Mouse (Mus musculus) 3T3-L1 (cell line): ENCODE data around the gene Stx19.
A peak's percentile ranks its signal among the peaks of the same experiment; 100 is the strongest.

Experiments used
- DNase-seq: peaks from one replicate; pipeline ENCODE4 v3.0.0-alpha.2; 2015; ENCODE audit warnings: low read depth, low spot score

Gene Stx19

GRCm38 (mm10) chr16:62814491-62814890, at the start of gene Stx19:
TSS of gene Stx19 (plus strand) at chr16:62814676.
- DNase-seq, result no peak

DNA sequence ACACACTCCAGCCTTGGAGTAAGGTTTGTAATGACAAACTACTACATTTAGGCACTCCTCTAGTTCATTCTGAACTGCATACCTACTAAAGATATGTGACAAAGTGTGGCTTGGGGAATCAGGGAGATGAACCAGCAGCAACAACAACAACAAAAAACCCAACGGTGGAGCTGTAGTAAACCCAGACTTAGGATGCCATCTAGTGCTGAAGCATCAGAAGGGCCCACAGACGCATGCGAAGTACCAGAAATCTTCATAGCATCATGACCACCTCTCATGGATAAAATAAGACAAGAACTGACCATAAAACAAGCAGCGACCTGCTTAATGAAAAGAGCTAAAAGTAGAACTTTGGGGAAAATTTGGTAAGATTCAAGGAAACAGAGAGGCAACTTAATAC, 41.0 kb upstream of the Stx19 start:
- DNase-seq, result peak; percentile 13

- DNase-seq, result no peak
These were observed 38.4 kb upstream of the Stx19 start for GRCm38 (mm10) chr16:62776034-62776433.

DNA sequence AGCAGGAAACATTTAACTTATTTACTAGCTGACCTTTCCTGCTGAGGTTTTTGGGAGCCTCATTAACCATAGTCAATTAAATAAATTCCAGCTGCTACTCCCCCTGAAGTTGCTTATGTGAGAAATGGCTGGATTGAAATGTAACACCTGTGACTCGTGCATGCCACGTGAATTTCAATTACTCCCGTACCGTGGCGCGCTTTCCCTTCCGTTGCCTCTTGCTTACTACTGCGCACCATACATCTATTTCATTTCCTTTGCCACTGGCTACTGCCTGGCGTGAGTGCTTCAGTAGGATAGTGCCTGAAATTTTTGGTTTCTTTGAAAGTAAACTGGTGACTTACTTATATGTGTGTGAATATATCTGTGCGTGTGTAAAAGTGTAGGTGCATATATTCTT, 36.2 kb upstream of the Stx19 start:
- DNase-seq, result no peak

GRCm38 (mm10) chr16:62782229-62782628, 32.2 kb upstream of the Stx19 start:
- DNase-seq, result peak; percentile 63

DNA sequence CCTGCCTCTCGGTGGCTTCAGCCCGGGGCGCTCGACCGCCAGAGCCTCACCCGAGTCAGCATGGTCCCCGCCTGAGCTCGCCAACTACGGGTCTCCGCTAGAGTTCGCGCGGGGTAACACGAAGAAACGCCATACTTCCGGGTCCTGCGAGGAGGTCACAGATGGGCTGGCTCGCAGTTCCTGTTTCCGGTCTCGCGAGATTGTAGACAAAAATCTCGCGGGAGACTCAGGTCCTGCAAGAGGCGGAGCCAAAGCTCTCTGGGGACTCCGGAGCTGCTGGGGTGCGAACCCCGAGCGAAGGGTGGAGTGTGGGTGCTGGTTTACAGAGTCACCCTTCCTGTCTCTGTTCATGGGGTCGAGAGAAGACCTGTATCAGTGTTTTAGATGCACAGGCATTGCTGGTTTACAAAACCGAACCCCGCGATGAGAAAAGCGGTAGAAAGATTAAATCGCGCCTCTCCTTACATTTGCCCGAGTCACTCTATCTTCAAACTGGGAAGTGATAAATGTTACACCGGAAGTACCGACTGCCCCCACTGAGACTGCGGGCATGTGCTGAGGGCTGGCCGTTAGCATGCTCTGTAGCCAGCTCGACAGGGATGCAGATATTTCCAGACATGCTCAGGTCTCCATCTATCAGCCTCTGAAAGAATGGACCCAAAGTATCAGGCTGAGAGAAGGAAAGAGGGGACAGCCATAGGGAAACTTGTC, 27.7 kb upstream of the Stx19 start, which contains the start of gene Nsun3:
Gene Nsun3, minus strand, starts transcription at position 198 of the 711 bp plus-strand sequence.
- DNase-seq, result peak; percentile 99

- DNase-seq, result no peak
These were observed 17.9 kb upstream of the Stx19 start for GRCm38 (mm10) chr16:62796608-62797007.

DNA sequence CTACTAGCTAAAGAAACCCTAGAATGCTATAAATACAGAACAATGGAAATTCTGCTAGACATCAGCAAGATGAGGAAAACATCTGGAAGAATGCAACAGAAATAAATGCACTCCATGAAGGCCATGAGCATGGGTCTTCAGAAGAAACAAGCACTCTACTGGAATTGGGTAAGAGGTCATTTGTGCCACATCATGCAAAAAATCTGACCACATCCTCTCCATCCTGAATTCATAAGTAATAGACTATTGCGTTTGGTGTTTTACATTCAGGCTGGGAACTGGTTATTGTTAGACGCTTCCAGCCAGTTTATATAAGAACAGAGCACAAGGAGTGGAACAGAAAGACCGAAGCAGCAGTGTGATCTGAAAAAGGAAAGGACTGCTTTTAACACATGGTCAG, 15.7 kb upstream of the Stx19 start:
- peak; percentile 45 for DNase-seq

DNA sequence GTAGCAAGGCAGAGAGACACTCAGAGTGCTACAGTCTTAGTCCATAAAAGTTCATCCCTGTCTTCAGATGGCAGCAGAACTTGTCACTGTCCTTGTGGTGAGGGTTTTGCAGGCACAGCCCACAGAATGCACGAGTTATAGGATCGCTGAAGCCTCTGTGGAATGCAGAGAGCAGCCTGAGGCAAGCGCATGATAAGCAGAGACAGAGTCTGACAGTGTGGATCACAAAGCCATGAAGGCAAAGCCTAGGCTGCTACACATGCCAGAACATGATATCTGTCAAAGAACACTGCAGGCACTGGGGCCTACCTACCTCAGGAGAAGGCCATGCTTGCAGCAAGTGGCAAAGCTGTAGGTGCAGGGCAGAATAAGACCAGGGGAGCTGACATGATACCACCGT, 15.1 kb upstream of the Stx19 start:
- DNase-seq, result peak; percentile 35

DNA sequence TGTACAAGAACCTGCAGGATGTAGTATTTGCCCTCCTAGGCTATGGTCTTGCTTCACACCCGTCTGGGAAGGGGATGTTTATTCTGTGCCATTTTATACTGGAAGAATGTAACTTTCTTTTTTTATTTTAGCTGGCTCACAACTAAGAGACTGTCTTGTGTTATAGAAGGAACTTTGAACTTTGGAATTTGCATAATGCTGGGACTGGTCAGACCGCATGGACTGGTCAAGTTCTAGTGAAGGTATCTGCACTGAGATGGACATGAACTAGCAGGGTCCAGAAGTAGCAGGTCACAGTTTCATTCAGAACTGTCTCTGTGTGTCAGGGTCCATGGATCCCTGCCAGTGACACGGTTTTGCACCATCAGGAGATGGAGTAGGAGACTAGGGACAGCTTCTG, 14.6 kb upstream of the Stx19 start:
- DNase-seq, result no peak

DNA sequence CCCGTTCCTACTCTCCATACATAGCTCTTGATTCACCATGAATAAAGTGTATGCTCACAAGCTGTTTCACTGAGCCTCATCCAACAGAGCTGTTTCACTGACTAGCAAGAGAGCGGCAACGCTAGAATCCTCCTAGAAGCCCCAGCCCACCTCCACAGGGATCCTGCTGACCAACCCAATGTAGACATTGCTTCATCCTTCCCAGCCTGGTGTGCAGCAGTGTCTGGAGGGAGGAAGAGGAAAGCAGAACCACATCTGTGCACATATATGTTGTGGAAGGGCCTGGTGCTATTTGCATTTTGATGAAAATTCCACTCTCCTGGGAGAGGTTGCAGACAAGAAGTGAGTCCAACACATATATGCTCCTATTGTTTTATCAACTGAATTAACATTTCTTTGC, 9.9 kb upstream of the Stx19 start:
- DNase-seq, result no peak

GRCm38 (mm10) chr16:62807249-62807979, 7.1 kb upstream of the Stx19 start:
- DNase-seq, result no peak

DNA sequence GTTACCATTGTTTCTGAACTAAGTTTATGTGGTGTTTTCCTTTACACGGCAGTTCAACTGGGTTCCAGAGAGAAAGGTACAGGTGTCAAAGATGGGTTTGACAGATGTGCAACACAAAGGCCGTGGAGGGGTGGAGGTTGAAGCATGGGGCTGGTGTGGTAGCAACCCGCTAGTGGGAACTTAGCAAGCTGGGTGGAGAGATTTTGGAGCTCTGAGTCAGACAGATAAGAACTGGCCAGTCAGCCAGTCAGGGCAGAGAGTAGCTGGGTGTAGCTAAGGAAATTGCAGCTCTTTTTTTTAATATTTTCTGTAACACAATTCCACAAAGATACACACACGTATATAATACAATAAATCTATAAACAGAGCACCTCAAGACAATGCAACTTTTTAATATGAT, 3.6 kb upstream of the Stx19 start:
- no peak for DNase-seq

GRCm38 (mm10) chr16:62813790-62814189, 686 bp upstream of the Stx19 start:
- no peak for DNase-seq

- DNase-seq, result no peak
These were observed 8.0 kb downstream of the Stx19 start for GRCm38 (mm10) chr16:62822472-62822871.

DNA sequence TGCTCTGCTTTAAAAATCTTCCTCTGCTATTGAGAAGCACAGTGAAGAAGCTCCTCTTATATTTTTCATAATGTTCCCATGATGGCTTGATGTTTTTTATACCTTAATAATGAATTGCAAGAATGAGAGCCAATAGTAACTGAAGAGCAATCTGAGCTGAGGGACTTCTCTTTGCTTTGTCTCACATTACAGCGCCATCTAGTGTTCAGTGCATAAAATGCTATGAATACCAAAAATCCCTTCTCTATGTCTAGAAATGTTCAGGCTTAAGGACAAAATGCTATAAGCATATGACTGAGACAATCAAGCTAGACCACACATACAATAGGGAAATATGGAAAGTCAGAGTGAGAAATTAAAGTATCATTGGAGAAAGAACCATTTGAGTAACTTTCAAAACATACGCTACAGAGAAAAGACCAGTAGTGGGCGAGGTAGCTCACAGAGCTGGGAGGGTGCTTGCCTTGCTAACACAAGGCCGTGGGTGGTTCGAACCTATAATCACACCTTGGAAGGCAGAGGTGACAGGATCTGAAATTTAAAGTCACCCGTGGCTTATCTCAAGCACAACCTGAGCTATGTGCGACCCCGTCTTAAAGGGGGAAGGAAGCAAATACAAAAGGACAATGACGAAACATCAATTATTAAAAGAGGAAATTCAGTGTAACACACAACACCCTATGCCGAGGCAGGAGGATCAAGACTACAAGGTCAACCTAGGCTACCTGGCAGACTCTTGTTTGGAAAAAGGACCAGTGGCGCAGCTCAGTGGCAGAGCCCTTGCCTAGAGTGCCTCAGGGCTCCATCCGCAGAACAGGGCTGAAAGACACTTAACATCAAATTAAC, 11.9 kb downstream of the Stx19 start:
- peak; percentile 76 for DNase-seq

DNA sequence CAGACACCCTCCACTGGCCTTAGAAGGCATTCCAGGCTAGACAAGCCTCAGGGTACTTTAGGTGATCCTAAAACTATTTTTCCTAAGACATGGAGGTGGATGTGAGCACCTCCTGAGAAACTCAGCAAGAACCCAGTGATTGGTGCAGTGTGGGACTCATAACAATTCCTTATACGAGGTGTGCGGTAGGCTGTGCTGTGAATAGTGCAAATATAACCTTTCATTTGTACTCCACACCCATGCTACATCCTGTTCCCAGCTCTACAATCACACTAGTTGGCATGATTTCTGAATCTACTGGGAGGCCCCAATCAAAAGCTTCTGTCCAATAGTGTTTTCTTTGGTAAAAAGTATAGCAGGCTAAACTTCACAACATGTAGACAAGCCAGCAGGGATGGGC, 17.6 kb downstream of the Stx19 start:
- no peak for DNase-seq

GRCm38 (mm10) chr16:62832481-62832880, 18.0 kb downstream of the Stx19 start:
- DNase-seq, result peak; percentile 58

- no peak for DNase-seq
These were observed 19.7 kb downstream of the Stx19 start for GRCm38 (mm10) chr16:62834016-62834735.

GRCm38 (mm10) chr16:62845341-62845740, 30.9 kb downstream of the Stx19 start:
- peak; percentile 42 for DNase-seq

DNA sequence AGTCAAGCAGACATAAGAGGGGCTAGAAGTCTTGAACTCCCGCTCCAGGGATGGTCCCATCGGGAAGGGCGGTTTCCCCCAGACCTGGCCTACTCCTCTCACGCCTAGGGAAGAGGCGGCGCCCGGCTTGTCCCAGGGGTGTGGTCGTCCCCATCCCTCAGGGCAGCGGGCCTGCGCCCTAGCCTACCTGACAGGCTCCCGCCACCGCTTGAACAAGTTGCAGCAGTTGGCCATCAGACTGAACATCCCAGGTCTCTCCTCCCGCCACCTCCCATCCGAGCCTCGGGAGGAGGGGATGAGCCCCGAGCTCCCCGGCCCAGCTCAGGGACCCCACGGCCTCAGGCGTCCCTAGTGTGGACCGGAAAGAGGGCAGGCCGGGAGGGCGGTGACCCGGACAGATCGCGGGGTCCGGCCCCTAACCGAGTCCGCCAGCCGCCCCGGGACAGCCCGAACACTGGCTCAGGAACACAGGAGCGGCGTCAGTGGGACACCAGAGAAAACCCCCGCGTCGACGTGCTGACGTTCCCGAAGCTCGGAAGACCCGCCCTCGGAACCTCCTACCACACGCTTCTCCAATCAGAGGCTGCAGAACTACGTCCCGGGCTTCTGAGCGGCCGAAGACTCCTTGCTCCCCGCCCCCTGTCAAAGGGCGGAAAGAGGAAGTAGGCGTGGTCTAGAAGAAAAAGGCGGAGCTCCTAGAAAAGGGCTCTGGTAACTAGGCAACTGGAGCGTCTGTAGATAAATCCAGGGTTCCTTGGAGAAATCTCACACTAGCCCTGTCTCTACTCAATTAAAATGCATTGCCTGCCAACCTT, 32.2 kb downstream of the Stx19 start, which contains the start of gene Arl13b:
Gene Arl13b, minus strand, starts transcription at position 543 of the 815 bp plus-strand sequence.
- DNase-seq, result peak; percentile 100
